Mouse (Mus musculus): ENCODE measurements at regions not wholly inside any gene's neighbourhood (a gene's known extent, or its start where the extent isn't known, plus 50 kb on each side); places are given as distances from the start of the nearest gene placed in this dataset.

DNA sequence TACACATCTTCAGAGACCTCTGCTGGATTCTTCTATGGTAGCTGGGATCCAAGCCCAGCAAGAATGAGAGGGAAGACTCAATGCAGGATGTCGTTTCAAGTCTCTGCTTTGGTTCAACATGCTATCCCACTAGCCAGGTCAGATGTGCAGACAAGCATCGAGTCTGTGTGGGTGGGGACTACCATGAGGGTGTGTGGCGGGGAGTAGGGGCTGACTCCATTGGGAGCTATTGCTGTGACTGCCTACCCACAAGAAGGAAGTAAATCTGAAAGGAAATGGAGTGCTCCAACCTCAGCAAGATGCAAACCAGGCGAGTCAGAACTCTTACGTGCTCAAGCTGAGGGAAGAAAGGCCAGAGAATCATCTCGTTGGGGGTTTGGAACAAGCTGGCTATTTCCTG is 94.4 kb downstream of the Smim20 start:
- TF ChIP-seq CTCF (IDR thresholded peaks at IDR 0.05; ENCODE audit: extremely low read depth, insufficient read length, insufficient replicate concordance, low read depth, low read length) (no peak), POLR2A (IDR thresholded peaks at IDR 0.05; ENCODE audit: low read depth, low read length) (no peak)

Measured in small intestine, adult 2 months (tissue).